Mouse (Mus musculus) myocyte (in vitro differentiated cells): ENCODE measurements at regions not wholly inside any gene's neighbourhood (a gene's known extent, or its start where the extent isn't known, plus 50 kb on each side); places are given as distances from the start of the nearest gene placed in this dataset.

Experiments
- H3K27me3 ChIP-seq: one replicate; pipeline ENCODE4 v1.6.1; 2011; ENCODE audit not compliant: control insufficient read depth, insufficient read depth, insufficient read length
- H3K36me3 ChIP-seq: one replicate; pipeline ENCODE4 v1.6.1; 2011; ENCODE audit not compliant: control insufficient read depth, insufficient read depth
- H3K4me2 ChIP-seq: one replicate; pipeline ENCODE4 v1.6.1; 2011; ENCODE audit warnings: low read depth, control low read depth
- H3K4me3 ChIP-seq: one replicate; pipeline ENCODE4 v1.5.1; 2011; ENCODE audit warnings: mild to moderate bottlenecking, control low read depth, moderate library complexity
- H3K79me2 ChIP-seq: one replicate; pipeline ENCODE4 v1.6.1; 2011; ENCODE audit not compliant: control insufficient read depth, insufficient read depth
- H3ac ChIP-seq: one replicate; pipeline ENCODE4 v1.6.1; 2011; ENCODE audit not compliant: control insufficient read depth, insufficient read length
- CEBPB ChIP-seq: IDR thresholded peaks from 2 replicates; pipeline ENCODE4 v1.6.1; 2011; ENCODE audit warnings: mild to moderate bottlenecking, moderate library complexity; ENCODE audit not compliant: poor library complexity, insufficient read depth, severe bottlenecking
- E2F4 ChIP-seq: IDR thresholded peaks from one replicate; pipeline ENCODE4 v1.6.1; 2011; ENCODE audit warnings: mild to moderate bottlenecking, control low read depth, moderate library complexity; ENCODE audit not compliant: insufficient read depth
- MAX ChIP-seq: IDR thresholded peaks from one replicate; pipeline ENCODE4 v1.6.1; 2011; ENCODE audit warnings: low read depth, mild to moderate bottlenecking, control low read depth
- MYOD1 ChIP-seq, 3 experiments: IDR thresholded peaks; one replicate each; pipeline ENCODE4 v1.6.1; 2011; ENCODE audit warnings: control low read depth in 2 of 3, low read depth in 2 of 3, mild to moderate bottlenecking in 2 of 3, moderate library complexity in 1 of 3; ENCODE audit not compliant: insufficient read length in 2 of 3, control insufficient read depth in 1 of 3
- MYOG ChIP-seq, 3 experiments: IDR thresholded peaks; one replicate each; pipeline ENCODE4 v1.6.1; 2011; ENCODE audit warnings: control low read depth in 2 of 3, low read depth in 2 of 3, mild to moderate bottlenecking in 2 of 3; ENCODE audit not compliant: insufficient read length in 2 of 3, control insufficient read depth in 1 of 3, insufficient read depth in 1 of 3
- POLR2A ChIP-seq: IDR thresholded peaks from one replicate; pipeline ENCODE4 v1.6.1; 2011; ENCODE audit warnings: low read depth, mild to moderate bottlenecking, control low read depth, moderate library complexity; ENCODE audit not compliant: insufficient read length
- POLR2AphosphoS2 ChIP-seq: IDR thresholded peaks from one replicate; pipeline ENCODE4 v1.6.1; 2011; ENCODE audit warnings: low read depth, control low read depth; ENCODE audit not compliant: insufficient read length
- REST ChIP-seq: IDR thresholded peaks from one replicate; pipeline ENCODE4 v1.6.1; 2011; ENCODE audit warnings: mild to moderate bottlenecking, control low read depth, moderate library complexity; ENCODE audit not compliant: insufficient read depth, insufficient read length
- SRF ChIP-seq: IDR thresholded peaks from one replicate; pipeline ENCODE4 v1.6.1; 2011; ENCODE audit warnings: low read depth; ENCODE audit not compliant: control insufficient read depth, insufficient read length
- TCF12 ChIP-seq: IDR thresholded peaks from one replicate; pipeline ENCODE4 v1.6.1; 2011; ENCODE audit warnings: mild to moderate bottlenecking, control low read depth; ENCODE audit not compliant: poor library complexity, insufficient read depth, severe bottlenecking
- TCF3 ChIP-seq: IDR thresholded peaks from one replicate; pipeline ENCODE4 v1.6.1; 2011; ENCODE audit warnings: low read depth, control low read depth; ENCODE audit not compliant: insufficient read length
- USF1 ChIP-seq: IDR thresholded peaks from one replicate; pipeline ENCODE4 v1.6.1; 2011; ENCODE audit warnings: low read depth, mild to moderate bottlenecking, control low read depth, moderate library complexity

- Histone ChIP-seq H3K4me2 (peak overlapping the region; percentile 1), H3K4me3 (no peak overlapping the region), H3K36me3 (no peaks in the 10 kb centered on the region), H3K79me2 (no peaks in the 10 kb centered on the region), H3K27me3 (no peaks in the 10 kb centered on the region), H3ac (no peak overlapping the region)
- TF ChIP-seq POLR2AphosphoS2, result no peak
- no peak for TF ChIP-seq E2F4
- no peak for TF ChIP-seq SRF
- no peak for TF ChIP-seq CEBPB
- no peak for TF ChIP-seq MYOG (IDR thresholded peaks at IDR 0.05; ENCODE audit: control insufficient read depth in 1 of 3, insufficient read depth in 1 of 3, insufficient read length in 2 of 3, low read depth in 2 of 3)
- no peak for TF ChIP-seq MAX
- no peak for TF ChIP-seq USF1
- TF ChIP-seq TCF12, result no peak
- no peak for TF ChIP-seq MYOD1 (IDR thresholded peaks at IDR 0.05; ENCODE audit: control insufficient read depth in 1 of 3, insufficient read length in 2 of 3, low read depth in 2 of 3)
- no peak for TF ChIP-seq POLR2A
Measured at GRCm38 (mm10) chr3:144123361-144124072, 81.5 kb downstream of the Lmo4 start.

- Histone ChIP-seq H3K79me2 (no peaks in the 10 kb centered on the region), H3K4me3 (no peak overlapping the region), H3K27me3 (no peaks in the 10 kb centered on the region), H3K4me2 (no peak overlapping the region), H3K36me3 (no peaks in the 10 kb centered on the region), H3ac (no peak overlapping the region)
- TF ChIP-seq MYOD1 (IDR thresholded peaks at IDR 0.05; ENCODE audit: control insufficient read depth in 1 of 3, insufficient read length in 2 of 3, low read depth in 2 of 3) (no peak), MYOG (IDR thresholded peaks at IDR 0.05; ENCODE audit: control insufficient read depth in 1 of 3, insufficient read depth in 1 of 3, insufficient read length in 2 of 3, low read depth in 2 of 3) (no peak)
Measured at GRCm38 (mm10) chr3:144119076-144119475, 85.9 kb downstream of the Lmo4 start.

- H3K4me3 ChIP-seq, result no peak overlapping the region
- no peaks in the 10 kb centered on the region for H3K79me2 ChIP-seq
- no peaks in the 10 kb centered on the region for H3K36me3 ChIP-seq
- TF ChIP-seq SRF, result no peak
- no peak overlapping the region for H3ac ChIP-seq
- H3K27me3 ChIP-seq, result no peaks in the 10 kb centered on the region
- no peak overlapping the region for H3K4me2 ChIP-seq
Measured at GRCm38 (mm10) chr3:144113672-144114645, 91.1 kb downstream of the Lmo4 start.

- Histone ChIP-seq H3ac (no peak overlapping the region), H3K4me2 (no peak overlapping the region), H3K36me3 (no peaks in the 10 kb centered on the region), H3K79me2 (no peaks in the 10 kb centered on the region), H3K4me3 (no peak overlapping the region), H3K27me3 (no peaks in the 10 kb centered on the region)
- TF ChIP-seq REST (no peak), TCF12 (no peak), MAX (no peak), MYOG (IDR thresholded peaks at IDR 0.05; ENCODE audit: control insufficient read depth in 1 of 3, insufficient read depth in 1 of 3, insufficient read length in 2 of 3, low read depth in 2 of 3) (no peak), USF1 (no peak), POLR2AphosphoS2 (no peak), CEBPB (no peak), SRF (no peak), POLR2A (no peak), MYOD1 (IDR thresholded peaks at IDR 0.05; ENCODE audit: control insufficient read depth in 1 of 3, insufficient read length in 2 of 3, low read depth in 2 of 3) (no peak)
Measured at GRCm38 (mm10) chr3:144110331-144111080, 94.5 kb downstream of the Lmo4 start.

GRCm38 (mm10) chr3:144109769-144110168 is 95.3 kb downstream of the Lmo4 start:
- Histone ChIP-seq H3K36me3 (no peaks in the 10 kb centered on the region), H3K27me3 (no peaks in the 10 kb centered on the region), H3K4me3 (no peak overlapping the region), H3ac (no peak overlapping the region), H3K4me2 (no peak overlapping the region), H3K79me2 (no peaks in the 10 kb centered on the region)
- no peak for TF ChIP-seq TCF3
- no peak for TF ChIP-seq MYOG (IDR thresholded peaks at IDR 0.05; ENCODE audit: control insufficient read depth in 1 of 3, insufficient read depth in 1 of 3, insufficient read length in 2 of 3, low read depth in 2 of 3)
- no peak for TF ChIP-seq REST
- TF ChIP-seq POLR2A, result no peak
- no peak for TF ChIP-seq CEBPB
- no peak for TF ChIP-seq MAX
- no peak for TF ChIP-seq SRF
- no peak for TF ChIP-seq USF1
- TF ChIP-seq MYOD1 (IDR thresholded peaks at IDR 0.05; ENCODE audit: control insufficient read depth in 1 of 3, insufficient read length in 2 of 3, low read depth in 2 of 3), result no peak
- no peak for TF ChIP-seq E2F4
- TF ChIP-seq TCF12, result no peak
